Comparison of ENCODE assay signal across 18 mouse cellular contexts in the genomic region with DNA sequence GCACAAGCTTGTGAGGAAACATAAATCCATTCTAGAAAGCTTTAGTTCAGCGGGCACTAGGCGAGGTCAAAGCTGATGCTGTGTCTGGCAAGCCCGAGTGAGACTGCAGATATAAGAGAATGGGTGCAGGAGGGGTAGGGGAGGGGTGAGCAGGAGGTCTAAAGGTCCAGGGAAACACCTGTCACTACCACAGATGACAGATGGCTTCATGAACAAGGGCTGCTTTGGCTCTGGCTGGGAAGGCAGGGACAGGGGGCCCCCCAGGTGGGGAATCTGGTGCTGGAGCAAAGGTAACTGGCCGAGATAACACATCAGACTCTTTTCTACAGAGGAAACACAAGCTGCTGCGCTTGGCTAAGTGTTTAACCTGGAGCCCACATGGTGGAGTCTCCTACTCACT. TPM values are rescaled to one million over a fixed set of nuclear protein-coding genes. Genes with fewer than 3 reads are reported as not detected.
A peak's percentile ranks its signal among the peaks of the same experiment; 100 is the strongest.
DNase-seq lines count a peak whose midpoint lies in the region; ATAC-seq lines count a peak whose summit lies in the region.
"Had no signal": no experiment of that assay in that cellular context is flagged by ENCODE, and none has a peak within 500 bp of the region (broad histone marks: within the 10 kb centered on the region; RNA-seq: fewer than 3 reads in every experiment).

No protein-coding gene starts in this region.

- no peak overlapping the region for H3K4me3 ChIP-seq in intestine, embryonic 14.5 days (ENCODE audit: low read depth, low read length)
- H3K4me3 ChIP-seq in stomach, embryonic 16.5 days (replicated peaks; ENCODE audit: low read length), result no peak overlapping the region
- H3K4me3 ChIP-seq: forebrain, embryonic 10.5 days; gastrocnemius, adult 2 months; heart, embryonic 10.5 days; liver, embryonic 15.5 days; neural tube, embryonic 12.5 days had no signal

- peak; percentile 85 for DNase-seq in brain, adult 2 months (ENCODE audit: low read depth, low spot score)
- peak; percentile 44 for DNase-seq in cerebellum, adult 8-10 months
- DNase-seq in intestine, embryonic 14.5 days (ENCODE audit: low spot score), result no peak
- no peak for DNase-seq in right cerebral cortex, postnatal 25 days
- no peak for DNase-seq in right cerebral cortex, adult 18-20 months
- no peak for DNase-seq in spleen, adult 12 weeks (ENCODE audit: low spot score)
- DNase-seq: B cell, adult 2 months; gastrocnemius, adult 2 months; heart, postnatal 10 days; kidney, adult 11 months; thymus, postnatal 36 days had no signal

- peak overlapping the region; percentile 43; the same call in 1 of the 2 replicates for H3K27ac ChIP-seq in intestine, embryonic 14.5 days (ENCODE audit: low read depth)
- H3K27ac ChIP-seq in stomach, embryonic 16.5 days (ENCODE audit: low read length), result peak overlapping the region; percentile 26
- H3K27ac ChIP-seq: forebrain, embryonic 10.5 days; gastrocnemius, adult 2 months; heart, embryonic 10.5 days; kidney, postnatal 0 days; liver, embryonic 15.5 days; neural tube, embryonic 12.5 days had no signal

- ATAC-seq in intestine, embryonic 14.5 days (replicated peaks; ENCODE audit: low FRiP score, low TSS enrichment, low read depth), result peak; percentile 85
- ATAC-seq in stomach, embryonic 16.5 days (ENCODE audit: insufficient read depth, low FRiP score), result peak; percentile 81

- 45% methylated on average over 5 of the region's 5 CpGs for WGBS in intestine, embryonic 14.5 days
- WGBS in stomach, embryonic 16.5 days, result 51% methylated on average over 5 of the region's 5 CpGs

- no peaks in the 10 kb centered on the region for H3K27me3 ChIP-seq in intestine, embryonic 14.5 days (replicated peaks; ENCODE audit: control insufficient read depth, insufficient read depth, low read length)
- H3K27me3 ChIP-seq in stomach, embryonic 16.5 days (ENCODE audit: control insufficient read depth, insufficient read depth, low read length), result no peaks in the 10 kb centered on the region
- H3K27me3 ChIP-seq: liver, embryonic 15.5 days; neural tube, embryonic 12.5 days had no signal

- H3K4me2 ChIP-seq in intestine, embryonic 14.5 days (ENCODE audit: low read length), result no peak overlapping the region
- no peak overlapping the region for H3K4me2 ChIP-seq in stomach, embryonic 16.5 days (ENCODE audit: low read depth, low read length)
- H3K4me2 ChIP-seq: liver, embryonic 15.5 days; midbrain, embryonic 11.5 days; neural tube, embryonic 12.5 days had no signal

- peaks cover 93% of the 10 kb centered on the region for H3K36me3 ChIP-seq in intestine, embryonic 14.5 days (ENCODE audit: control insufficient read depth, insufficient read depth, low read length)
- peaks cover 31% of the 10 kb centered on the region for H3K36me3 ChIP-seq in stomach, embryonic 16.5 days (ENCODE audit: control insufficient read depth, insufficient read depth, low read length)

- no peaks in the 10 kb centered on the region for H3K4me1 ChIP-seq in intestine, embryonic 14.5 days (replicated peaks; ENCODE audit: control insufficient read depth, insufficient read depth, low read length)
- no peaks in the 10 kb centered on the region for H3K4me1 ChIP-seq in stomach, embryonic 16.5 days (ENCODE audit: control insufficient read depth, insufficient read depth, low read length)
- H3K4me1 ChIP-seq: forebrain, embryonic 10.5 days; heart, embryonic 10.5 days; liver, embryonic 15.5 days; neural tube, embryonic 12.5 days had no signal

- no peak overlapping the region for H3K9ac ChIP-seq in intestine, embryonic 14.5 days (ENCODE audit: low read length)
- no peak overlapping the region for H3K9ac ChIP-seq in stomach, embryonic 16.5 days (ENCODE audit: low read length)
- H3K9ac ChIP-seq: liver, embryonic 15.5 days; neural tube, embryonic 12.5 days had no signal

- H3K9me3 ChIP-seq in intestine, embryonic 14.5 days (ENCODE audit: control insufficient read depth, low read length), result peaks cover 4% of the 10 kb centered on the region
- peaks cover 4% of the 10 kb centered on the region; the same call in 1 of the 2 replicates for H3K9me3 ChIP-seq in stomach, embryonic 16.5 days (replicated peaks; ENCODE audit: control insufficient read depth, low read length)
- H3K9me3 ChIP-seq: liver, embryonic 15.5 days had no signal

RNA-seq across cellular contexts. Expression of a gene that starts 12.8 kb away (rescaled TPM):
- 119 and 127 TPM in 2 replicates for polyA plus RNA-seq in intestine, embryonic 14.5 days (2014; fragmentation: Nextera tagmentation; extraction: Ambion mirVana)
- polyA plus RNA-seq in stomach, embryonic 16.5 days (2015; fragmentation: Nextera tagmentation; extraction: Ambion mirVana), result 109 and 110 TPM in 2 replicates

RNA-seq across cellular contexts. Expression of a gene that starts 36.6 kb away (rescaled TPM):
- polyA plus RNA-seq in intestine, embryonic 14.5 days (2014; fragmentation: Nextera tagmentation; extraction: Ambion mirVana), result 11.8 and 12.7 TPM in 2 replicates
- 9.2 and 9.4 TPM in 2 replicates for polyA plus RNA-seq in stomach, embryonic 16.5 days (2015; fragmentation: Nextera tagmentation; extraction: Ambion mirVana)

RNA-seq across cellular contexts. Expression of a gene that starts 36.7 kb away (rescaled TPM):
- polyA plus RNA-seq in intestine, embryonic 14.5 days (2014; fragmentation: Nextera tagmentation; extraction: Ambion mirVana), result 10.6 and 11.7 TPM in 2 replicates
- polyA plus RNA-seq in stomach, embryonic 16.5 days (2015; fragmentation: Nextera tagmentation; extraction: Ambion mirVana), result 14.0 and 16.2 TPM in 2 replicates

Comparison
In these comparisons a context has a peak if more than half of its experiments do, and no peak if none do; other contexts are left out.
1. DNase-seq: peak in brain, adult 2 months (single experiment) and cerebellum, adult 8-10 months (single experiment); none in intestine, embryonic 14.5 days (single experiment), right cerebral cortex, postnatal 25 days (single experiment), right cerebral cortex, adult 18-20 months (single experiment) and spleen, adult 12 weeks (single experiment).